Mouse (Mus musculus) frontal cortex, adult (tissue): ENCODE results near the gene Zbtb20.

Experiments used
- ATAC-seq: cut with Nextera tagmentation; 2 replicates; pipeline ENCODE4 v1.9.2; 2017; ENCODE audit warnings: mild to moderate bottlenecking, moderate library complexity, mixed read lengths; ENCODE audit not compliant: low TSS enrichment

The Zbtb20 gene

GRCm38 (mm10) chr16:43072818-43073594, 197.3 kb downstream of the Zbtb20 start:
- ATAC-seq, result no peak

GRCm38 (mm10) chr16:43080403-43080802, 204.7 kb downstream of the Zbtb20 start:
- peak; percentile 44; the same call in 1 of the 2 replicates for ATAC-seq

GRCm38 (mm10) chr16:43080923-43081702, 205.4 kb downstream of the Zbtb20 start:
- ATAC-seq, result no peak

DNA sequence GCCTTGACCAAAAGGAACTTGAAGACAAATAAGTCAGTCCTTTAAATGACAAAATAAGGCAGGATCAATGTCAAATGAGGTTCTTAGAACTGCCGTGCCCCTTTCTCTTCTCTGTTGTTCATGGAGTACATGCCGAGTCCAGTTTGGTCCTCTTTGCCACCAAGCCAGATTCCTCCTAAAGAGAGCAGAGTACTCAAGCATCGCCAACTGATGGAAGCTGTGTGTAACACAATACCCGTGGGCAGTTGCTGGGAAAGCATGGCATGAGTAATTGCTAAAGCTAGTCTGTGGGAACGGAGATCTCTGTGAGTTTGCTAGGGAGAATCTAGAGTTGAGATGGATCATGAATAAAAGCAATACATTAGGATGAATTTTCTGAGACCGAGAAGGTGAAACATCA, 206.3 kb downstream of the Zbtb20 start:
- peak; percentile 38; the same call in 1 of the 2 replicates for ATAC-seq

- no peak for ATAC-seq
Observed at GRCm38 (mm10) chr16:43082801-43083200, 207.1 kb downstream of the Zbtb20 start.

- no peak for ATAC-seq
Observed at GRCm38 (mm10) chr16:43090188-43090587, 214.5 kb downstream of the Zbtb20 start.

GRCm38 (mm10) chr16:43094161-43094560, 218.5 kb downstream of the Zbtb20 start:
- no peak for ATAC-seq

DNA sequence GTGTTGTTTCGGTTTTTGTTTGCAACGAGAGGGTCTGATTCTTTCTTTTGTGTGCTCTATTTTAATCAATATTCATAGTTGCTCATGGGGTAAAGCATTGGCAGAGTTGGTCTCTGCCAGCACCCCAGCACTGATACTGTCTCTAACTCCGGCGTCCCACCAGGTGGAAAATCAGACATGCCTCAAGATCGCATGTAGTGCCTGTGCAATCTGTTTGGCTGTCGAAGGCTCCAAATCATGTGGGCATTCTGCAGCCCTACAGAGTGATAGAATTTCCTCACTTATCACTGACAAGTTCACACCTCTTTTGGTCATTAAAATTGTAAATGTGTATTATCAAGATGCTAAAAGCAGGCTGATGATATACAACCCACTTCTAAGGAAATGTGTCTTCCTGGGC, 219.1 kb downstream of the Zbtb20 start:
- no peak for ATAC-seq

- ATAC-seq, result no peak
Observed at GRCm38 (mm10) chr16:43096040-43096439, 220.4 kb downstream of the Zbtb20 start.

DNA sequence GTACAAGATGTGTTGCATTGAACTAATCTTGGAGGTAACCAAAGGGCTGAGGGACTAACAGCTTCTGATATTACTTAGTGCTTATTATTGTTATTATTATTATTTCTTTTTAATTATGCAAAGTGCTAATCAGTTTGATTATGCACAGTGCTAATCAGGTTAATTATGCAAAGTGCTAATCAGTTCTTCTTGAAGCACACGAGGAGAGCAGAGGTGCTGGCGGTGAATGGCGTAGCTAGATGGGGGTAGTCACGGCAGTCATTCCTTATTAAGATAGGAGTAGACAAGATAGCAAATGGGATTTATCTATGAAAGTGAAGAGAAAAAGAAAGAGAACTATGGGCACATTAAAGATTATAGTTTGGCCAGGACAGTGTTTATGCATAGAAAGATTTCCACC, 222.5 kb downstream of the Zbtb20 start:
- ATAC-seq, result no peak

DNA sequence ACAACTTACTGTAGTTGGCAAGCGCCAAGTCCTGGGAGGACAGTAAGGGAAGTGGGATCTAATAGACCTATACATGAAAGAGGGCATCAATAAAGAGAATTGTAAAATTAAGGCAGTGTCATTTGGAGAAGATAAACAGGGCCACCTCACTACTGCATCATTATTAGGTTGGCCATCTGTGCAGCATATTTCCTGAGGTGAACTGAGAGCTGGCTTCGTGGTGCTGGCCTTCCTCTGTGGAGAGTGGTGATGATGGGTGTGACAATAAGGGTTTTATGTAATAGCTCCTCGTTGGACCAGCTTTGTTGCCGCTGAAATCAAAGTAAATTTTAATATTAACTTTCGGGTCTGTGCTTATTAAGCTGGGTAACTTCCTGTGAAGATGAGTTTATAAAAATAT, 223.0 kb downstream of the Zbtb20 start:
- ATAC-seq, result no peak

DNA sequence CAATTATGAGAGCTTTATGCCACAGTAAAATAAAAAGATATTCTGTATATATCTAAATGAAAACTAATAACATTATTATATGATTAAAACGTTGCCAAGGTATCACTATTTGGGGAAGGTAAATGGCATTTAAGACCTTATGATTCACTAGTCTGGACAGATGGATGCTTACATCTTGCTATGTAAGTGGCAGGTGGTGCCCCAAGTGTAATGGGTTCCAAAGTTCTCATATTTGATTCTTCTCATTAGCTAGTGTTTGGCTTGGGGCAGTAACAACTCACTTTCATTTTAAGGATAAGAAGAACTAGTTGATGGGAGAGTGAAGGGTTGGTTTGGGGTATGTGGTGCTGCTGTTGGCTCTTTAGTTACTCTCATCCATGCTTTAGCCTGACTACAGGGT, 235.6 kb downstream of the Zbtb20 start:
- no peak for ATAC-seq

- ATAC-seq, result no peak
Observed at GRCm38 (mm10) chr16:43113968-43114367, 238.3 kb downstream of the Zbtb20 start.

GRCm38 (mm10) chr16:43129966-43130365, 254.3 kb downstream of the Zbtb20 start:
- ATAC-seq, result no peak

GRCm38 (mm10) chr16:43130583-43130982, 254.9 kb downstream of the Zbtb20 start:
- ATAC-seq, result peak; percentile 62; the same call in 1 of the 2 replicates

- no peak for ATAC-seq
Observed at GRCm38 (mm10) chr16:43131077-43131476, 255.4 kb downstream of the Zbtb20 start.

GRCm38 (mm10) chr16:43168506-43168905, 292.8 kb downstream of the Zbtb20 start:
- ATAC-seq, result peak; percentile 67

DNA sequence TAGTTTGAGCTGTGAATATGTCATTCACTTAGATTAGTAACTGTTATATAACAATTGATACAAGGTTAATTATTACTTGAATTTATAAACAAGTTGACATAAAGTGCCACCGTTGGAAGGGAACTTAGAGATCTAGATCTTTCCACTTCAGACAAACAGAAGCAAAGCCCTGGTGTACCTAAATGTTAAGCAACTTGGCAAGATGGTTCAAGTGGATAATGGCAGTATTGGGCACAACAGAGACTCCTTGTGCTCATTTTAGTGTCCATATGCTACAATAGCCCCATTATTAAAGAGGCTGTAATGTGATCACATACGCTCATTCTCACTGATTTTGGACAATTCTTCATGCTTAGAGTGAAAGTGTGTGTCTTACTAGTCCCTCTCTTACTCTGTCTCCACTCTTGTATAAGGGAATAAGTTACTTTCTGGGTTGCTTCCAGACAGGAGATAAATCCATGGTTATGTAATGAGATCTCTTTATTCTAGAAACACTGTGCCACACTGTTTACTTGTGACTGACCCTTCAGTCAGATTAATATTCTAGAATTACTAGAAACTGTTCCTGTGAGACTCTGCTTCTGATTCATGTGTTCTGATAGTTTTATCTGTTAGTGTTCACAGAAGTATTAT, 293.7 kb downstream of the Zbtb20 start:
- no peak for ATAC-seq

DNA sequence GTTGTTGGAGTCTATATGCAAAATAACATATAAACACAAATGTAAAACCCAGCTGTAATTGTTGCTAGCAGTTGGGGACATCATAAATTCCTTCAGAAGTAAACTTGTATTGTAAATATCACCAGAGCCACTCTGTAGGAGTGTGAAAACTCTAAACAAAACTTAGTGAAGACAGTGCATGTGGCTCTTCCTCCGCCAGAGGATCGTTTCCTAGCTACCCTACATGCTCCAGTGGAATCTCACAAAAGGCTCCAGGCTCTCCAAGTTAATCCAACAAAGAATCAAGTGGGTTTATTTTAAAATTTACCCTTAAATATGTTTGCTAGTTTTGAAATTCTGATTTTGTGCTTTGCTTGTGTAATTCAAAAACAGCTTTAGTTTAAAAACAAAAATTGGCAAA, 296.5 kb downstream of the Zbtb20 start:
- ATAC-seq, result no peak

GRCm38 (mm10) chr16:43172912-43173311, 297.2 kb downstream of the Zbtb20 start:
- ATAC-seq, result no peak

GRCm38 (mm10) chr16:43174815-43175214, 299.1 kb downstream of the Zbtb20 start:
- no peak for ATAC-seq

GRCm38 (mm10) chr16:43181038-43181437, 305.4 kb downstream of the Zbtb20 start:
- ATAC-seq, result no peak

DNA sequence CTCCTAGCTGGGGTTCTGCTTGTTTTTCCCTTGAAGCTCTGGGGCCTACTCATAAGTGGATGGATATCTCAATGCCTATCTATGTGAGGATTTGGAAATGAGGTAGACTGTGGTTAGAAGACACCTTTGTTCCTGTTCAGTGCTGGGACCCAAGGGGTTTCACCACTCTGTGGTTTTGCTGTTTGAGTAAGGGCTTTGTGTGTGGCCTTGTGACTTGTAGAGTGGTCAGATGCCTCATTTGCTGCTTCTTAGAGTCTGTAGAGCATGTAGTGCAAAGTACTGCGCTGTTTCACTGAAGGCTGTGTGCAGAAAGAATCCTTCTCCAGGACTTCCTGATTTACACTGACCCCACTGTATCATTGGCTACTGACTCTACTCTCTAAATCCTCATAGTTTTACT, 314.7 kb downstream of the Zbtb20 start:
- ATAC-seq, result no peak
